ENCODE assay signal across 39 mouse cellular contexts in the genomic region with DNA sequence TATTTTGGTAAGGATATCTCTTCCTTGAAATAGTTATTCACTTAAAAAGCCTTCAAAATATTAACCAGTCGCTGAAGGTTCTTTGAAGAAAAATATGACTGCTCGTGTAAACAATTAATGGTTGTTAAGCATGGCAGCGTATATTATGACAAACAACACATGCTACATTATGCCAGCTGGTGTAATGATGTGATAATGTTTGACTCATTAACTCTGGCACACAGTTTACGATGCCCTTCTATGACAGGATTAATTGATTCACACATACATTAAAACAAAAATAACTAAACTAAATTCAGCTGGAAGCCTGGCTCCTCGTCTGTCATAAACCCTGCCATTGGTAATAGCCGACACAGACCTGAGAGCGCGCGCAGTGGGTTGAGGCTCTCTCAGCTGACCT. TPM values are rescaled to one million over a fixed set of nuclear protein-coding genes. Genes with fewer than 3 reads are reported as not detected.
"Had no signal": no experiment of that assay in that cellular context is flagged by ENCODE, and none has a peak within 500 bp of the region (broad histone marks: within the 10 kb centered on the region; RNA-seq: fewer than 3 reads in every experiment).

No protein-coding gene starts in this region.

- DNase-seq: heart, postnatal 10 days; heart, postnatal 14 days; heart, postnatal 36 days; heart, postnatal 4 days; kidney, adult 11 months; kidney, adult 18-20 months; kidney, adult 2 months; kidney, adult 8-10 months; kidney, adult 9 months; kidney, postnatal 10 days; kidney, postnatal 14 days; kidney, postnatal 25 days; kidney, postnatal 36 days; kidney, postnatal 4 days; layer of hippocampus, adult 9-11 months had no signal

- H3K4me1 ChIP-seq: heart, embryonic 10.5 days; heart, embryonic 12.5 days; heart, embryonic 13.5 days; heart, embryonic 15.5 days; hindbrain, embryonic 10.5 days; hindbrain, embryonic 12.5 days; intestine, embryonic 15.5 days; kidney, embryonic 15.5 days had no signal

- H3K9ac ChIP-seq: heart, embryonic 12.5 days; heart, embryonic 13.5 days; heart, embryonic 15.5 days; hindbrain, embryonic 12.5 days; hindbrain, embryonic 14.5 days; intestine, embryonic 15.5 days; kidney, embryonic 15.5 days had no signal

- H3K9me3 ChIP-seq: heart, embryonic 10.5 days; heart, embryonic 12.5 days; heart, embryonic 13.5 days; heart, embryonic 15.5 days; hindbrain, embryonic 10.5 days; hindbrain, embryonic 12.5 days; intestine, embryonic 15.5 days; kidney, embryonic 15.5 days had no signal

- H3K27ac ChIP-seq: heart, embryonic 10.5 days; heart, embryonic 13.5 days; heart, embryonic 15.5 days; hindbrain, embryonic 10.5 days; hindbrain, embryonic 12.5 days; hindbrain, embryonic 14.5 days; hindbrain, postnatal 0 days; intestine, embryonic 15.5 days; kidney, embryonic 15.5 days; kidney, postnatal 0 days; layer of hippocampus, adult 2 months; left cerebral cortex, adult 2 months had no signal

- H3K27me3 ChIP-seq: heart, embryonic 12.5 days; heart, embryonic 13.5 days; heart, embryonic 15.5 days; hindbrain, embryonic 12.5 days; intestine, embryonic 15.5 days; kidney, embryonic 15.5 days had no signal

- ATAC-seq: hindbrain, embryonic 16.5 days; hindbrain, postnatal 0 days; inflammation-experienced regulatory T-cells, adult 6 months; intestine, embryonic 15.5 days; intestine, embryonic 16.5 days; intestine, postnatal 0 days had no signal

- H3K4me2 ChIP-seq: heart, embryonic 11.5 days; heart, embryonic 12.5 days; heart, embryonic 13.5 days; heart, embryonic 15.5 days; hindbrain, embryonic 12.5 days; hindbrain, embryonic 14.5 days; intestine, embryonic 15.5 days; kidney, embryonic 15.5 days had no signal

- H3K36me3 ChIP-seq: heart, embryonic 10.5 days; heart, embryonic 12.5 days; heart, embryonic 13.5 days; heart, embryonic 15.5 days; hindbrain, embryonic 10.5 days; hindbrain, embryonic 12.5 days; intestine, embryonic 15.5 days; kidney, embryonic 15.5 days had no signal

- H3K4me3 ChIP-seq: heart, embryonic 10.5 days; heart, embryonic 12.5 days; heart, embryonic 13.5 days; heart, embryonic 15.5 days; hindbrain, embryonic 10.5 days; hindbrain, embryonic 12.5 days; intestine, embryonic 15.5 days; kidney, embryonic 15.5 days; layer of hippocampus, adult 2 months; left cerebral cortex, adult 2 months had no signal

RNA-seq across cellular contexts. Expression of a gene that starts 26.8 kb away (rescaled TPM):
- polyA plus RNA-seq: heart, embryonic 10.5 days; heart, embryonic 11.5 days; heart, embryonic 12.5 days; heart, embryonic 13.5 days; heart, embryonic 14.5 days; heart, embryonic 15.5 days; heart, embryonic 16.5 days; heart, postnatal 0 days; hindbrain, embryonic 10.5 days; hindbrain, embryonic 11.5 days; hindbrain, embryonic 12.5 days; hindbrain, embryonic 14.5 days; hindbrain, embryonic 16.5 days; hindbrain, postnatal 0 days; intestine, embryonic 15.5 days; intestine, embryonic 16.5 days; intestine, postnatal 0 days; kidney, embryonic 15.5 days; kidney, embryonic 16.5 days; kidney, postnatal 0 days; large intestine, adult 2 months had no signal

RNA-seq across cellular contexts. Expression of a gene that starts 37.8 kb away (rescaled TPM):
- polyA plus RNA-seq: heart, embryonic 10.5 days; heart, embryonic 11.5 days; heart, embryonic 12.5 days; heart, embryonic 13.5 days; heart, embryonic 14.5 days; heart, embryonic 15.5 days; hindbrain, embryonic 10.5 days; hindbrain, embryonic 11.5 days; hindbrain, embryonic 12.5 days; hindbrain, embryonic 14.5 days; hindbrain, embryonic 16.5 days; inflammation-experienced regulatory T-cells, adult 6 months; intestine, embryonic 16.5 days; kidney, adult 2 months; kidney, embryonic 15.5 days; kidney, embryonic 16.5 days; kidney, postnatal 0 days; large intestine, adult 2 months had no signal
